In the genomic region with DNA sequence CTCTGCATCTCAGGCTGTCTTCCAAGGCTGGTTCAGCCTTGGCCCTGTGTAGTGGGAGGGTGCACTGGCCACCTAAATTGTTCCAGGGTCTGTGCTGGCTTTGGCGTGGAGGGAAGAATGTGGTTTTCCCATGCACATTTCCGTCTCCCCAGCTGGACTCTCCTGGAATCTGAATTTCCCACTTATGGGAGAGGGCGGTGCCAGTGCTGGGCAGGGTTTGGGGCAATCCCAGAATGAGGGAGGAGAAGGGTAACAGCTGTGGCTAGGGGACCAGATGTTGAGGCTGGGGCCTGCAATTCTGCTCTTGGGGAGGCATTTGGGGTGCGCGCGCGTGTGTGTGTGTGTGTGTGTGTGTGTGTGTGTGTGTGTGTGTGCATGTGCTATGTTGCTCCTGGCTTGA, we compare ENCODE assay signal across 11 mouse cellular contexts. TPM values are rescaled to one million over a fixed set of nuclear protein-coding genes. Genes with fewer than 3 reads are reported as not detected.
A peak's percentile ranks its signal among the peaks of the same experiment; 100 is the strongest.
DNase-seq lines count a peak whose midpoint lies in the region; ATAC-seq and TF ChIP-seq lines count a peak whose summit lies in the region.
"Had no signal": no experiment of that assay in that cellular context is flagged by ENCODE, and none has a peak within 500 bp of the region (broad histone marks: within the 10 kb centered on the region; RNA-seq: fewer than 3 reads in every experiment).

No protein-coding gene starts in this region.

- DNase-seq in testis, postnatal 10 days (ENCODE audit: low spot score) = peak; percentile 64
- DNase-seq in testis, postnatal 14 days (ENCODE audit: low spot score) = no peak
- peak; percentile 47 for DNase-seq in heart, postnatal 4 days
- no peak for DNase-seq in stomach, postnatal 0 days (ENCODE audit: low spot score)
- no peak for DNase-seq in adrenal gland, adult 8-10 months
- DNase-seq in layer of hippocampus, adult 8-10 months (ENCODE audit: low spot score in 2 of 2) = no peak
- DNase-seq: retina, postnatal 1 day had no signal

- no peak for ATAC-seq in limb, embryonic 15.5 days (ENCODE audit: insufficient number of reproducible peaks, low FRiP score, low TSS enrichment, low read depth)
- no peak for ATAC-seq in stomach, postnatal 0 days (ENCODE audit: low FRiP score, low TSS enrichment)
- ATAC-seq in megakaryocyte progenitor cell, adult 5-6 weeks (replicated peaks; ENCODE audit: poor library complexity) = no peak
- ATAC-seq: Patski had no signal

- TF ChIP-seq CTCF in stomach, postnatal 0 days (IDR thresholded peaks at IDR 0.05; ENCODE audit: low read depth) = no peak

- no peak for TF ChIP-seq EP300 in stomach, postnatal 0 days (optimal IDR thresholded peaks at IDR 0.05)

- H3K4me3 ChIP-seq in limb, embryonic 15.5 days = peak overlapping the region; percentile 86
- H3K4me3 ChIP-seq in stomach, postnatal 0 days (ENCODE audit: low read depth, low read length) = no peak overlapping the region
- H3K4me3 ChIP-seq: left cerebral cortex, adult 2 months had no signal

- peak overlapping the region; percentile 91 for H3K4me2 ChIP-seq in limb, embryonic 15.5 days
- 0 out of 2 replicates have a peak overlapping the region, but pooled peaks have one; percentile 81 for H3K4me2 ChIP-seq in stomach, postnatal 0 days (replicated peaks; ENCODE audit: low read depth)

- peaks cover 88% of the 10 kb centered on the region for H3K4me1 ChIP-seq in limb, embryonic 15.5 days
- 0 out of 2 replicates have a peak, but pooled peaks cover 9% of the 10 kb centered on the region for H3K4me1 ChIP-seq in stomach, postnatal 0 days (replicated peaks; ENCODE audit: control insufficient read depth, insufficient read depth)

- WGBS in limb, embryonic 15.5 days = 33% methylated on average over 3 of the region's 7 CpGs
- 50% methylated on average over 6 of the region's 7 CpGs for WGBS in stomach, postnatal 0 days

- H3K27me3 ChIP-seq in limb, embryonic 15.5 days = no peaks in the 10 kb centered on the region
- H3K27me3 ChIP-seq in stomach, postnatal 0 days (ENCODE audit: control insufficient read depth, insufficient read depth, low read length) = no peaks in the 10 kb centered on the region
- H3K27me3 ChIP-seq: Patski had no signal

- peak overlapping the region; percentile 96 for H3K27ac ChIP-seq in limb, embryonic 15.5 days
- no peak overlapping the region for H3K27ac ChIP-seq in stomach, postnatal 0 days (replicated peaks)
- H3K27ac ChIP-seq: left cerebral cortex, adult 2 months had no signal

- H3K36me3 ChIP-seq in limb, embryonic 15.5 days = no peaks in the 10 kb centered on the region
- H3K36me3 ChIP-seq in stomach, postnatal 0 days (ENCODE audit: control insufficient read depth, insufficient read depth, low read length) = no peaks in the 10 kb centered on the region

- H3K9ac ChIP-seq in limb, embryonic 15.5 days = no peak overlapping the region
- H3K9ac ChIP-seq in stomach, postnatal 0 days (ENCODE audit: low read length) = 0 out of 2 replicates have a peak overlapping the region, but pooled peaks have one; percentile 13

- H3K9me3 ChIP-seq in limb, embryonic 15.5 days = no peaks in the 10 kb centered on the region
- no peaks in the 10 kb centered on the region for H3K9me3 ChIP-seq in stomach, postnatal 0 days (ENCODE audit: control insufficient read depth, low read length)

RNA-seq across cellular contexts. Expression of gene Glis2, which starts 2.8 kb away (rescaled TPM):
- total RNA-seq in heart, postnatal 4 days (2021) = 10 to 100 TPM; 35.3 to 43.8 TPM
- 31.7 and 34.9 TPM in 2 replicates for polyA plus RNA-seq in limb, embryonic 15.5 days (2015; fragmentation: Nextera tagmentation; extraction: Ambion mirVana)
- polyA plus RNA-seq in stomach, postnatal 0 days (2015; fragmentation: Nextera tagmentation; extraction: Ambion mirVana) = 11.6 and 11.7 TPM in 2 replicates
- 10 to 100 TPM; 14.6 to 28.9 (median 23.8) TPM for total RNA-seq in adrenal gland, adult 8-10 months (2022)
- 10 to 100 TPM; 10.9 to 18.4 (median 11.9) TPM for total RNA-seq in layer of hippocampus, adult 8-10 months (2022)
- 1.1 and 1.5 TPM in 2 replicates for total RNA-seq in megakaryocyte progenitor cell, adult 5-6 weeks (2015)
- 0.64 and 1.1 TPM in 2 replicates for total RNA-seq in megakaryocyte progenitor cell, adult 5-6 weeks (2017)

RNA-seq across cellular contexts. Expression of gene Pam16, which starts 27.5 kb away (rescaled TPM):
- 10 to 100 TPM; 89.5 to 92.6 TPM for total RNA-seq in heart, postnatal 4 days (2021)
- polyA plus RNA-seq in limb, embryonic 15.5 days (2015; fragmentation: Nextera tagmentation; extraction: Ambion mirVana) = 75.8 and 83.1 TPM in 2 replicates
- polyA plus RNA-seq in stomach, postnatal 0 days (2015; fragmentation: Nextera tagmentation; extraction: Ambion mirVana) = 65.4 and 71.9 TPM in 2 replicates
- total RNA-seq in adrenal gland, adult 8-10 months (2022) = 100 to 1,000 TPM in 2 of 4 experiments, 10 to 100 TPM in 2; 81.7 to 124 (median 102) TPM
- total RNA-seq in layer of hippocampus, adult 8-10 months (2022) = 100 to 1,000 TPM in 1 of 4 experiments, 10 to 100 TPM in 3; 81.5 to 100 (median 89.5) TPM
- total RNA-seq in megakaryocyte progenitor cell, adult 5-6 weeks (2015) = 74.0 and 86.1 TPM in 2 replicates
- total RNA-seq in megakaryocyte progenitor cell, adult 5-6 weeks (2017) = 19.1 and 35.2 TPM in 2 replicates

RNA-seq across cellular contexts. Expression of gene Tfap4, which starts 37.6 kb away (rescaled TPM):
- total RNA-seq in heart, postnatal 4 days (2021) = 1 to 10 TPM; 3.5 to 4.7 TPM
- 20.4 and 20.7 TPM in 2 replicates for polyA plus RNA-seq in limb, embryonic 15.5 days (2015; fragmentation: Nextera tagmentation; extraction: Ambion mirVana)
- polyA plus RNA-seq in stomach, postnatal 0 days (2015; fragmentation: Nextera tagmentation; extraction: Ambion mirVana) = 8.9 and 10.6 TPM in 2 replicates
- 10 to 100 TPM in 1 of 4 experiments, 1 to 10 TPM in 3; 6.1 to 10.8 (median 7.6) TPM for total RNA-seq in adrenal gland, adult 8-10 months (2022)
- total RNA-seq in layer of hippocampus, adult 8-10 months (2022) = 1 to 10 TPM; 5.8 to 7.4 (median 7.4) TPM
- 37.1 and 41.2 TPM in 2 replicates for total RNA-seq in megakaryocyte progenitor cell, adult 5-6 weeks (2015)
- 42.0 and 53.9 TPM in 2 replicates for total RNA-seq in megakaryocyte progenitor cell, adult 5-6 weeks (2017)

RNA-seq across cellular contexts. Expression of gene Vasn, which starts 42.4 kb away (rescaled TPM):
- total RNA-seq in heart, postnatal 4 days (2021) = 10 to 100 TPM; 17.7 to 18.2 TPM
- polyA plus RNA-seq in limb, embryonic 15.5 days (2015; fragmentation: Nextera tagmentation; extraction: Ambion mirVana) = 41.5 and 45.1 TPM in 2 replicates
- 8.8 and 9.6 TPM in 2 replicates for polyA plus RNA-seq in stomach, postnatal 0 days (2015; fragmentation: Nextera tagmentation; extraction: Ambion mirVana)
- 10 to 100 TPM; 10.1 to 16.9 (median 11.1) TPM for total RNA-seq in adrenal gland, adult 8-10 months (2022)
- total RNA-seq in layer of hippocampus, adult 8-10 months (2022) = 10 to 100 TPM in 1 of 4 experiments, 1 to 10 TPM in 3; 4.8 to 10.2 (median 6.7) TPM
- total RNA-seq in megakaryocyte progenitor cell, adult 5-6 weeks (2015) = 0.07 and 0.49 TPM in 2 replicates
- 0.17 and 0.34 TPM in 2 replicates for total RNA-seq in megakaryocyte progenitor cell, adult 5-6 weeks (2017)

RNA-seq across cellular contexts. Expression of gene Dnaja3, which starts 42.5 kb away (rescaled TPM):
- total RNA-seq in heart, postnatal 4 days (2021) = 10 to 100 TPM; 82.7 to 84.7 TPM
- 60.5 and 65.1 TPM in 2 replicates for polyA plus RNA-seq in limb, embryonic 15.5 days (2015; fragmentation: Nextera tagmentation; extraction: Ambion mirVana)
- polyA plus RNA-seq in stomach, postnatal 0 days (2015; fragmentation: Nextera tagmentation; extraction: Ambion mirVana) = 47.0 and 49.2 TPM in 2 replicates
- total RNA-seq in adrenal gland, adult 8-10 months (2022) = 100 to 1,000 TPM; 107 to 132 (median 117) TPM
- total RNA-seq in layer of hippocampus, adult 8-10 months (2022) = 10 to 100 TPM; 59.6 to 68.7 (median 64.4) TPM
- 24.6 and 26.3 TPM in 2 replicates for total RNA-seq in megakaryocyte progenitor cell, adult 5-6 weeks (2015)
- 59.5 and 71.1 TPM in 2 replicates for total RNA-seq in megakaryocyte progenitor cell, adult 5-6 weeks (2017)

Comparison
In these comparisons a context has a peak if more than half of its experiments do, and no peak if none do; other contexts are left out.
1. DNase-seq: peak in testis, postnatal 10 days (single experiment) and heart, postnatal 4 days (single experiment); none in testis, postnatal 14 days (single experiment), stomach, postnatal 0 days (single experiment), adrenal gland, adult 8-10 months (single experiment) and layer of hippocampus, adult 8-10 months (0 of 2).
2. RNA of gene Glis2, which starts 2.8 kb away (total RNA-seq): 35.3 to 43.8 TPM in heart, postnatal 4 days, 14.6 to 28.9 TPM in adrenal gland, adult 8-10 months and 10.9 to 18.4 TPM in layer of hippocampus, adult 8-10 months; 0.64 to 1.5 TPM in megakaryocyte progenitor cell, adult 5-6 weeks; every median in the first group is over 4 times any median in the second.